Mouse (Mus musculus): Measurements from ENCODE around the gene Fermt2. TPM values are rescaled to one million over a fixed set of nuclear protein-coding genes. Genes with fewer than 3 reads are reported as not detected.
A peak's percentile ranks its signal among the peaks of the same experiment; 100 is the strongest.
"Not testable (repeated sequence)": the region's sequence is repeated elsewhere in the genome, so short reads cannot be mapped to it uniquely, and the experiment has no call there.

Fermt2 gene
- polyA plus RNA-seq, 1 experiment = 95.9 TPM

DNA sequence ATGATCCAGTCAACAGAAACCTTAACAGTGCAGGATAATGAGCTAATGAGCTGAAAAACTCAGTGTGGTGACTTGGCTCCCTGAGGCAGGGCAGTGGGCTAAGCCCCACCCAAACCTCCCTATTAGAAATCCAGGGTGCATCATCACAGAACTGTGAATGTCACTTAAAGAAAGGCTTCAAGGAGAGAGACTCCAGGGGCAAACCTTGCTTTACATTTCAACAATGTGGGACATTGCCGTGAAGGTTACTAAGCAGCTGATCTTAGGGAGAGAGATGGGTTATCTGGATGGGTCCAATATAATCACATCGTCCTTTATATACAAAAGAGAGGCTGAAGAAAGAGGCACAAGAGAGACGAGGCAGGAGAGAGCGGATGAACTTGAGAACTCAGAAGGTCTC is 36.0 kb downstream of the Fermt2 start:
- Histone ChIP-seq H3K4me3 (ENCODE audit: low read depth, low read length) (no peak overlapping the region), H3K9me3 (replicated peaks; ENCODE audit: control insufficient read depth, insufficient read depth, low read length, poor library complexity, severe bottlenecking) (peaks cover 36% of the 10 kb centered on the region), H3K36me3 (ENCODE audit: control insufficient read depth, insufficient read depth, low read length, poor library complexity, severe bottlenecking) (peaks cover 8% of the 10 kb centered on the region), H3K4me1 (ENCODE audit: control insufficient read depth, insufficient read depth, low read length) (no peaks in the 10 kb centered on the region), H3K27me3 (ENCODE audit: control insufficient read depth, insufficient read depth, low read length, poor library complexity, severe bottlenecking) (no peaks in the 10 kb centered on the region), H3K27ac (ENCODE audit: insufficient read depth, low read length) (peak overlapping the region; percentile 31; the same call in 1 of the 2 replicates), H3K9ac (ENCODE audit: low read depth, poor library complexity, severe bottlenecking) (no peak overlapping the region)
- TF ChIP-seq CTCF (IDR thresholded peaks at IDR 0.05; ENCODE audit: low read depth, low read length) (no peak), EP300 (IDR thresholded peaks at IDR 0.05; ENCODE audit: insufficient read depth, low read depth, low read length) (no peak), POLR2A (IDR thresholded peaks at IDR 0.05; ENCODE audit: insufficient read depth, low read length) (no peak)

DNA sequence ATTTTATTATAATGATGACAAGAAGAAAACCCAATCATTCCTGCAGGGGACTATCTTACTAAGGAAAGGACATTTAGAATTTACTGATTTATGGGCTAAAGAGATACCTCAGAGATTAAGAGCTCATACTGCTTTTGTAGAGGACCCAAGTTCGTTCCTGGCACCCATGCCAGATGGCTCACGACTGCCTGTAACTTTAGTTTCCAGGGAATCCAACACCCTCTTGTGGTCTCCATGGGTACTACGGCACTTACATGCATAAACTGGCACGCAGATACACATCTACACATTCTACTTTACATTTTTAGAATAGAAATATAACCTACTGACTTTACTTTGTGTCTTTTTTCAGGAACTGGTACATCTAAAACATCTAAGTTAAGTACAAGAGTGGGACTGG is 37.2 kb downstream of the Fermt2 start:
- Histone ChIP-seq H3K36me3 (ENCODE audit: control insufficient read depth, insufficient read depth, low read length, poor library complexity, severe bottlenecking) (peaks cover 8% of the 10 kb centered on the region), H3K4me1 (ENCODE audit: control insufficient read depth, insufficient read depth, low read length) (no peaks in the 10 kb centered on the region), H3K27me3 (ENCODE audit: control insufficient read depth, insufficient read depth, low read length, poor library complexity, severe bottlenecking) (no peaks in the 10 kb centered on the region), H3K9me3 (replicated peaks; ENCODE audit: control insufficient read depth, insufficient read depth, low read length, poor library complexity, severe bottlenecking) (peaks cover 27% of the 10 kb centered on the region), H3K27ac (ENCODE audit: insufficient read depth, low read length) (no peak overlapping the region), H3K9ac (ENCODE audit: low read depth, poor library complexity, severe bottlenecking) (no peak overlapping the region), H3K4me3 (ENCODE audit: low read depth, low read length) (no peak overlapping the region)
- TF ChIP-seq POLR2A (IDR thresholded peaks at IDR 0.05; ENCODE audit: insufficient read depth, low read length) (no peak), EP300 (IDR thresholded peaks at IDR 0.05; ENCODE audit: insufficient read depth, low read depth, low read length) (no peak), CTCF (IDR thresholded peaks at IDR 0.05; ENCODE audit: low read depth, low read length) (no peak)

DNA sequence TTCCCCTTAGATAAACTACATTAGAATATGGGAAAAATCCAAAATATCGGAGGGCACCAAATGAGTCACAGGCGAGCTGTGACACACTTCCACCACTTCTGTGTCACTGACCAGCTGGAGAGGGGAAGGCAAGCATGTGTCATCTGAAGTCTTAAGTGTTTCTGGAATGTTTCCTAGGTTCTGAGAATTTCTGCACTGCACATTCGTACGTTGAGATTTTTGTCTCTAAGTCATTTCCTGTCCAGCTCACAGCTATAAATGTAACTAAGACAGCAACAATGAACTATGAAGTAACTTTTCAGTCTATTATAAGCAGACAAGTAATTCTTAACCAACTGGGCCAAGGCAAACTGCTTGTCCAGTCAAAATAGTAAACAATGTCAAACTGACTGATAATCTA is 37.9 kb downstream of the Fermt2 start:
- H3K27ac ChIP-seq (ENCODE audit: insufficient read depth, low read length) = no peak overlapping the region
- peaks cover 5% of the 10 kb centered on the region for H3K36me3 ChIP-seq (ENCODE audit: control insufficient read depth, insufficient read depth, low read length, poor library complexity, severe bottlenecking)
- TF ChIP-seq EP300 (IDR thresholded peaks at IDR 0.05; ENCODE audit: insufficient read depth, low read depth, low read length) (no peak), POLR2A (IDR thresholded peaks at IDR 0.05; ENCODE audit: insufficient read depth, low read length) (no peak), CTCF (IDR thresholded peaks at IDR 0.05; ENCODE audit: low read depth, low read length) (no peak)
- no peaks in the 10 kb centered on the region for H3K27me3 ChIP-seq (ENCODE audit: control insufficient read depth, insufficient read depth, low read length, poor library complexity, severe bottlenecking)
- peaks cover 21% of the 10 kb centered on the region for H3K9me3 ChIP-seq (replicated peaks; ENCODE audit: control insufficient read depth, insufficient read depth, low read length, poor library complexity, severe bottlenecking)
- no peaks in the 10 kb centered on the region for H3K4me1 ChIP-seq (ENCODE audit: control insufficient read depth, insufficient read depth, low read length)
- no peak overlapping the region for H3K9ac ChIP-seq (ENCODE audit: low read depth, poor library complexity, severe bottlenecking)
- no peak overlapping the region for H3K4me3 ChIP-seq (ENCODE audit: low read depth, low read length)

DNA sequence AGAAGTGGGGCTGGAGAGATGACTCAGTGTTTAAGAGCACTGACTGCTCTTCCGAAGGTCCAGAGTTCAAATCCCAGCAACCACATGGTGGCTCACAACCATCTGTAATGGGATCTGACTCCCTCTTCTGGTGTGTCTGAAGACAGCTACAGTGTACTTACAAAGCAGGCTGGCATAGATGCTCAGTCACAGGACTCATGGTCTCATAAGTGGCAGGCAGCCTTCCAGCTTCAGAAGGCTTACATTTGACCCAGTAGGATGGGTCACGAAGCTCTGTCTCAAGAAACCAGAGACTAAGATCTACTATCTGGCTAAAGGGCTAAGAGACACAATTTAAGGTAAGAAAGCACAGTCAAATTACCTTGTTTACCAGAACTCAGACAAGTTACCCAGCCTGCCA is 42.7 kb downstream of the Fermt2 start:
- H3K36me3 ChIP-seq (ENCODE audit: control insufficient read depth, insufficient read depth, low read length, poor library complexity, severe bottlenecking); H3K27ac ChIP-seq (ENCODE audit: insufficient read depth, low read length); H3K9me3 ChIP-seq (replicated peaks; ENCODE audit: control insufficient read depth, insufficient read depth, low read length, poor library complexity, severe bottlenecking); H3K27me3 ChIP-seq (ENCODE audit: control insufficient read depth, insufficient read depth, low read length, poor library complexity, severe bottlenecking); H3K9ac ChIP-seq (ENCODE audit: low read depth, poor library complexity, severe bottlenecking); H3K4me1 ChIP-seq (ENCODE audit: control insufficient read depth, insufficient read depth, low read length); H3K4me3 ChIP-seq (ENCODE audit: low read depth, low read length): not testable (repeated sequence)

DNA sequence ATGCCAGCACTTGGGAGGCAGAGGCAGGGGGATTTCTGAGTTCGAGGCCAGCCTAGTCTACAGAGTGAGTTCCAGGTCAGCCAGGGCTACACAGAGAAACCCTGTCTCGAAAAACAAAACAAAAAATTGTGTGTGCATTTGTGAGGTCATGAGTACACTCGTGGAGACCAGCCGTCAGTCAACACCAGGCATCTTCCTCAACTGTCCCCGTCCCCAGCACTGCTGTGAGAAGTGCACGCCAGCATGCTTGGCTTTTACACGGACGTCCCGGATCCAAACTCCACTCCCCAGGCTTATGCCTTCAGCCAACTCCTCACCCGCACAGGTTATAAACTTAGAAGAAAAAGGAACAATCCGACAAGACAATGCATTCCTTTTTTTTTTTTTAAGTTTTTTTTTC is 46.6 kb downstream of the Fermt2 start:
- not testable (repeated sequence) for H3K27me3 ChIP-seq (ENCODE audit: control insufficient read depth, insufficient read depth, low read length, poor library complexity, severe bottlenecking); H3K36me3 ChIP-seq (ENCODE audit: control insufficient read depth, insufficient read depth, low read length, poor library complexity, severe bottlenecking); H3K9ac ChIP-seq (ENCODE audit: low read depth, poor library complexity, severe bottlenecking); H3K4me3 ChIP-seq (ENCODE audit: low read depth, low read length); H3K9me3 ChIP-seq (replicated peaks; ENCODE audit: control insufficient read depth, insufficient read depth, low read length, poor library complexity, severe bottlenecking); H3K27ac ChIP-seq (ENCODE audit: insufficient read depth, low read length); H3K4me1 ChIP-seq (ENCODE audit: control insufficient read depth, insufficient read depth, low read length)

DNA sequence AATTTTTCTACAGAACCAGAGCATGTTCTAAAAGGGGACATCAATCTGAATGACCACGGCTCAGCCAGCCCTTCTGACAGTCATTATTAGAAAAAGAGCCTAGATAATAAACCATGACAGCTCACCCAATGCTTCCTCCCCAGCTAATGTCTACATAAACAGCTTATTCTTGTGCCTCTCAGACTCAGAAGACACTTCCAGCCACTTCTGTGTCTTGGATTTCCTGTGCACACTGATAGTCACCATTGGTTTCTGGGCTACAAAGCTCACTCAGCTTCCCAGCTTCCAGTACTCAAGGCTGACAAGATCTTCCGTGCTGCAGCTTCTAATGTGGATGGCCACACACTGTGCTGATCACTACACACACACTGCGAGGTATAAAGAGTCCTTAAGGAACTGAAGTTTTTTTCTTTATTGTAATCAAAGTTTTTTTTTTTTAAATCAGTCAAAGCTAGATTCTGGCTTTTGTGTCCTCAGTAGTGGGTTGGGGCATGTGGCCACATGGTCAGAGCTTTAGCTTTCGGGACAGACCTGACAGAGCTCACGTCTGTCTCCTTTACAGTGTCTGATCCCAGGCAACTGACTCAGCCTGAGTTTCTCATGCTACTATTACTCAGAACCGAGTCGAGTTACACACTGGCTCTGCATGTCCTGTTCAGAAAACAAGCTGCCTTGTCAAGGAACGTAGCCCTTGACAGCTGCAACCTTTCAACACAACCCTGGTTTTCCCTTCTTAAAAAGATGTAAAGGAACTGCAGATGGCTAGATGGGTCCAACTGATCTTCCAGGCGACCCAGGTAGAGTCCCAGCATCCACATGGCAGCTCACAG is 50.7 kb downstream of the Fermt2 start:
- H3K4me1 ChIP-seq (ENCODE audit: control insufficient read depth, insufficient read depth, low read length) = peaks cover 1% of the 10 kb centered on the region
- H3K36me3 ChIP-seq (ENCODE audit: control insufficient read depth, insufficient read depth, low read length, poor library complexity, severe bottlenecking) = peaks cover 7% of the 10 kb centered on the region; the same call in 1 of the 2 replicates
- H3K9ac ChIP-seq (ENCODE audit: low read depth, poor library complexity, severe bottlenecking) = no peak overlapping the region
- TF ChIP-seq POLR2A (IDR thresholded peaks at IDR 0.05; ENCODE audit: insufficient read depth, low read length) (no peak), EP300 (IDR thresholded peaks at IDR 0.05; ENCODE audit: insufficient read depth, low read depth, low read length) (no peak), CTCF (IDR thresholded peaks at IDR 0.05; ENCODE audit: low read depth, low read length) (no peak)
- no peak overlapping the region for H3K27ac ChIP-seq (ENCODE audit: insufficient read depth, low read length)
- no peaks in the 10 kb centered on the region for H3K27me3 ChIP-seq (ENCODE audit: control insufficient read depth, insufficient read depth, low read length, poor library complexity, severe bottlenecking)
- no peaks in the 10 kb centered on the region for H3K9me3 ChIP-seq (replicated peaks; ENCODE audit: control insufficient read depth, insufficient read depth, low read length, poor library complexity, severe bottlenecking)
- H3K4me3 ChIP-seq (ENCODE audit: low read depth, low read length) = no peak overlapping the region

Data from ES-Bruce4 (cell line).